Mouse (Mus musculus) forebrain, embryonic 16.5 days (tissue): ENCODE measurements around the gene Tbc1d9. TPM values are rescaled to one million over a fixed set of nuclear protein-coding genes. Genes with fewer than 3 reads are reported as not detected.

Experiments used
- ATAC-seq: fragments of 200-750 bp; cut with Nextera tagmentation; 2 replicates; pipeline ENCODE4 v1.8.0; 2017; ENCODE audit warnings: mild to moderate bottlenecking, moderate library complexity
- H3K27ac ChIP-seq: fragments of 300-500 bp; sonication (generic); 2 replicates; pipeline ENCODE4 v1.5.1; 2014; ENCODE audit warnings: low read length, control low read depth
- H3K27me3 ChIP-seq: fragments of 300-500 bp; sonication (generic); replicated peaks from 2 replicates; pipeline ENCODE4 v1.6.1; 2014; ENCODE audit warnings: low read length; ENCODE audit not compliant: control insufficient read depth, insufficient read depth
- H3K36me3 ChIP-seq: fragments of 300-500 bp; sonication (generic); 2 replicates; pipeline ENCODE4 v1.6.1; 2014; ENCODE audit not compliant: control insufficient read depth, insufficient read depth
- H3K4me1 ChIP-seq: fragments of 300-500 bp; sonication (generic); replicated peaks from 2 replicates; pipeline ENCODE4 v1.6.1; 2014; ENCODE audit warnings: low read length; ENCODE audit not compliant: control insufficient read depth, insufficient read depth
- H3K4me2 ChIP-seq: fragments of 300-500 bp; sonication (generic); 2 replicates; pipeline ENCODE4 v1.6.1; 2014; ENCODE audit warnings: mild to moderate bottlenecking, low read length, control low read depth
- H3K4me3 ChIP-seq: fragments of 300-500 bp; sonication (generic); replicated peaks from 2 replicates; pipeline ENCODE4 v1.5.1; 2014; ENCODE audit warnings: mild to moderate bottlenecking, low read length, control low read depth
- H3K9ac ChIP-seq: fragments of 300-500 bp; sonication (generic); replicated peaks from 2 replicates; pipeline ENCODE4 v1.6.1; 2014; ENCODE audit warnings: low read depth, low read length, control low read depth
- H3K9me3 ChIP-seq: fragments of 300-500 bp; sonication (generic); 2 replicates; pipeline ENCODE4 v1.6.1; 2016; ENCODE audit warnings: low read length; ENCODE audit not compliant: control insufficient read depth
- WGBS: fragments of 180-500 bp; shearing (Covaris S2); extraction: QIAGEN DNeasy Blood & Tissue Kit; methylation state at CpG from one replicate; pipeline ENCODE4 v1.1.7; 2014; 5-methylcytosine and 5-hydroxymethylcytosine counted together
- polyA plus RNA-seq: library from polyadenylated mRNA; unstranded; fragments of >200 nt; fragmentation: Nextera tagmentation; extraction: Ambion mirVana; gene quantifications from 2 replicates; pipeline ENCODE4 v1.2.1, GENCODE M21; 2015

The Tbc1d9 gene
- polyA plus RNA-seq, 1 experiment from 2014 or later, result 15.1 TPM

DNA sequence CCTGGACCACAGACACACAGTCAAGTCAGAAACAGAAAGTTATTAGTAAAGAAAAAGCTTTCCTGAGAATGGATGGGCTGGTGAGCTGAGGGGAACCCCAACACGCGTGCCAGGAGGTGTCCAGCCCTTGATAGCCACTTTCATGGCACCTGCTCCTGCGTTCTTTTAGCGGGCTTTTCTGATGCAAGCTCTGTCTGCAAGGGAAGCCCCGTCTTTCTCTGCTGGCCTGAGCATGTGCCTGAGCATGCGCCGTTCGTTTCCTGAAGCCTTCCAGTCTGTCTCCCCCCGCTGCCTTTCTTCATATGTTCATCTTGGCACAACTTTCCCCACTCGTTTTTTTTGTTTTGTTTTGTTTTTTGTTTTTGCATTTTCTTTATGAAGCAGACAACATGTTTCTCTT, 10.5 kb downstream of the Tbc1d9 start:
- Histone ChIP-seq H3K27ac (no peak overlapping the region), H3K4me3 (no peak overlapping the region), H3K4me1 (peaks cover 14% of the 10 kb centered on the region), H3K9me3 (no peaks in the 10 kb centered on the region), H3K9ac (no peak overlapping the region), H3K36me3 (no peaks in the 10 kb centered on the region), H3K4me2 (no peak overlapping the region), H3K27me3 (no peaks in the 10 kb centered on the region)
- WGBS, result 56% methylated on average over 10 of the region's 10 CpGs
- peak; percentile 55 for ATAC-seq

DNA sequence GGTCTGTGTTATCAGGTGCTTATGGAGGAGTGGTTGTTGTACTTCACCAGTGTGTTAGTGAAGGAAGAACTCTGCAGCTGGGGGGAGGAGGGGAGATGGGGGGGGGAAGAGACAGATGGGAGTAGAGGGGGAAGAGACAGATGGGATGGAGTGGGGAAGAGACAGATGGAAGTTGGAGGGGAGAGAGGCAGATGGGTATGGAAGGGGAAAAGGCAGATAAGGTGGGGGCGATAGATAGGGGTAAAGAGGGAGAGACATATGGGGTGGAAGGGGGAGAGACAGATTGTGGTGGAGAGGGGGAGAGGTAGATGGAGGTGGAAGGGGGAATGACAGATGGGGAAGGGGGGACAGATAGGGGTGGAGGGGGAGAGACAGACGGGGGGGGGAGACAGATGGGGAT, 11.6 kb downstream of the Tbc1d9 start:
- H3K4me2 ChIP-seq, result no peak overlapping the region
- no peak overlapping the region for H3K4me3 ChIP-seq
- 32% methylated on average over 2 of the region's 2 CpGs for WGBS
- peak; percentile 43; the same call in 1 of the 2 replicates for ATAC-seq
- H3K9me3 ChIP-seq, result no peaks in the 10 kb centered on the region
- H3K36me3 ChIP-seq, result no peaks in the 10 kb centered on the region
- no peak overlapping the region for H3K9ac ChIP-seq
- H3K4me1 ChIP-seq, result peaks cover 20% of the 10 kb centered on the region
- no peaks in the 10 kb centered on the region for H3K27me3 ChIP-seq
- no peak overlapping the region for H3K27ac ChIP-seq

DNA sequence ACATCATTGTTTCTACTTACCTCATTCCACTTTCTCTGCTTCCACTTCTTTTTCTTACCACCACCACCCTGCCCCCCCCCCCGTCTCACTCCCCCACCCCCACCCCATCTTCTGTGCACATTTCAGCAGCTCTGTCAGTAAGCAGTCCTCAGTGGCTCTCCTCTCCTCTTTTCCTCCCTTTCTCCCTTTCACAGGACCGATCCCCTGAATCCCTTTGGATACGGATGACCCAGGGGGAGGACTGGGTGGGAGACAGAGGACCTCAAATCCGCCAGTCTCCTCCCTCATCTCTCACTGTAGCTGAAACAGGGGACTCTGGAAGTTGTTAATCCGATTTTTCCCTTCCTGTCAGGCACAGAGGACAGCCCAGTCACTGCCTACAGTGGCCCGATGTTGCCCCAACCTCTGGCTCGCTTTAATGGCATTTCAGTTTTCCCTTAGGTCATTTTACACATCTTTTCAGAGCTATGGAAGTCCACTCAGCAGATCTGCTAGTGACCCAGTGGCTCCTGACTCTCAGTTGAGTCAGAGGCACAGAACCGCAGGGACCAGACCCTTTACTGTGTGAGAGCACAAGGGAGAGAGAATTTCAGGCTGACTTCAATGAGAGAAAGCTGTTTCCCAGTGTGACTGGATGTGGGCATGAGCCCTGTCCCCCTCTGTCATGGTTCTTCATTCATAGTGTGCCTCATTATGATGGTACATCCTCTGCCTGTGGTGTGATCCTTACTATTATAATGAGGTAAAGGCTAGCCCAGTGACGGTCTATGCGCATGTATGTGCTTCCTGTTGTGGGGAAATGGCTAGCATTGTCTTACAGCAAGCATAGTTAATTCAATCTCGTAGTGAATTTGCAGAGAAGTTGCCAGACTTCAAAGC, 12.4 kb downstream of the Tbc1d9 start:
- ATAC-seq, result no peak
- Histone ChIP-seq H3K27ac (no peak overlapping the region), H3K4me2 (no peak overlapping the region), H3K4me3 (no peak overlapping the region), H3K27me3 (no peaks in the 10 kb centered on the region), H3K9me3 (no peaks in the 10 kb centered on the region), H3K4me1 (peaks cover 24% of the 10 kb centered on the region), H3K36me3 (no peaks in the 10 kb centered on the region), H3K9ac (no peak overlapping the region)
- 17% methylated on average over 11 of the region's 11 CpGs for WGBS

DNA sequence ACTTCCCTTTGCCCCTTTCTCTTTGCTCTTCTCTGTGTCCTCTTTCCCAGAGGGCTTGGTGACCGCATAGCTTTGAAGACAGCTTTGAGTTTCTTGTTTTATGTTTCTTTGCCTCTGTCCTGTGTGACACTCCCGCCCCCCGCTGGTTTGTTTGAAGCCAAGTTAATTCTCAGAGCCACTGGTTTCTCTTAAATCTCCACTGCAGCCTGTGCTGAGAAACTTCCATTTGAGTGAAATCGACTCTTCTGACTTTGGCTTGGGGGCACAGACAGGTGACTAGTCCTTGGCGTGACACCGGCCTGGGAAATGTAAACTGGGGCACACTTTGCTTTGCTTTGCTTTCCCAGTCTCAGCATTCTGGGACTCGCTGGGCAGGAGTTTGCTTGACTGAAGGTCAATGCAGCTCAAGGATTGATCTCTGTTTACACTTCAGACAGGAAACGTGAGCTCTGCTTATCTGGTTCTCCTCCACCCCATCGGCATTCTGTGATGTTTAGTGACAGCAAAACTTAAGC, 13.1 kb downstream of the Tbc1d9 start:
- no peak overlapping the region for H3K4me2 ChIP-seq
- H3K4me3 ChIP-seq, result no peak overlapping the region
- H3K9me3 ChIP-seq, result no peaks in the 10 kb centered on the region
- WGBS, result 20% methylated on average over 9 of the region's 9 CpGs
- H3K27me3 ChIP-seq, result no peaks in the 10 kb centered on the region
- H3K27ac ChIP-seq, result no peak overlapping the region
- H3K4me1 ChIP-seq, result peaks cover 30% of the 10 kb centered on the region
- ATAC-seq, result no peak
- H3K36me3 ChIP-seq, result no peaks in the 10 kb centered on the region
- H3K9ac ChIP-seq, result no peak overlapping the region

DNA sequence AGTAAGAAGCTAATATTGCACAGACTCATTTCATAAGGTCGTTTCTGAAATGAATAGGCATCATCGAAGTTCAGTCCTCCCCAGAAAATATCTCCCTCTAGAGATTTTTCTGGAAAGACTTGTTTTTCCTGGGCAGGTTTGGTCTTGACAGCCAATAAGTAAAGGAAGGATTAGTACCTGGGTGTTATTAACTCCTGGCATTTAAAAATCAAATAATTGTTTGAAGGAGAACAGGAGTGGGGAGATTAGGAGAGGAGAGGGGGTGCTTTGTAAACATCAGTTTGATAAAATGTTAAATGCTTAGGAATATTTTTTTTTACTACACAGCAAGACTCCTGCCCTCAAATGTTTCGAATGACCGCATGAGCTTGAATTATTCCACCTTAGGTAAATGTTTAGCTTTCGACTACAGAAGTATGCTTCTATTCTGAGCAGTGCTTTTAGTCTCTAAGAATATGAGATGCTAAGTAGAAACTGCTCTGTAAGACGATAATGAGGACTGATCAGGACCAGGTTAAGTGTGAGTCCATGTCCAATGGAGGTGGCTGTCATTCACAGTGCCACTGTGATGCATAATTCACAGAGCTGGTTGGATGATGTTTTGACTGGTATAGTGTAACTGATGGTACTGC, 16.8 kb downstream of the Tbc1d9 start:
- no peak overlapping the region for H3K27ac ChIP-seq

DNA sequence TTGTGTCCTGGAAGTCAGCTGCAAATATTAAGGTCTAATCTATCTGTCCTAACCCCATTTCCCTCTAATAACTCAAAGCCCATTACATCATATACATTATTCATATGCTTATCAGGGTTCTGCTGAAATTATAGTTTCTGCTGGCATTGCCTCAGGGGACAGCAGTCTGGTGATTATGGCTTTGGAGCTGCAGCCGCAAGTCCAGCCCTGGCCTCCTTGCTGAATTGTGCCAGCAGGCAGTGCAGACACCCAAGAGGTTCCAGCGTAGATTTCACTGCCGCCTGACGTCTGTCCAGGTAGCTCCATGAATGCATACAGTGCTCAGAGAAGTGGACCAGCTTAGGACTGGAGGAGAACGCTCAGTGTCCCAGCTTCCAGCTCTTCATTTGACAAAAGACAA, 17.6 kb downstream of the Tbc1d9 start:
- Histone ChIP-seq H3K27ac (peak overlapping the region; percentile 0; the same call in 1 of the 2 replicates), H3K27me3 (no peaks in the 10 kb centered on the region), H3K4me2 (no peak overlapping the region), H3K36me3 (no peaks in the 10 kb centered on the region), H3K4me1 (peaks cover 24% of the 10 kb centered on the region), H3K4me3 (no peak overlapping the region), H3K9ac (no peak overlapping the region), H3K9me3 (no peaks in the 10 kb centered on the region)
- ATAC-seq, result no peak
- WGBS, result 77% methylated on average over 5 of the region's 5 CpGs

More for the DNA sequence above, 16.8 kb downstream of the Tbc1d9 start:
- no peak overlapping the region for H3K9ac ChIP-seq
- no peaks in the 10 kb centered on the region for H3K27me3 ChIP-seq
- peaks cover 27% of the 10 kb centered on the region for H3K4me1 ChIP-seq
- no peak for ATAC-seq
- H3K4me3 ChIP-seq, result no peak overlapping the region
- 73% methylated on average over 6 of the region's 6 CpGs for WGBS
- H3K36me3 ChIP-seq, result no peaks in the 10 kb centered on the region
- H3K4me2 ChIP-seq, result no peak overlapping the region
- no peaks in the 10 kb centered on the region for H3K9me3 ChIP-seq

DNA sequence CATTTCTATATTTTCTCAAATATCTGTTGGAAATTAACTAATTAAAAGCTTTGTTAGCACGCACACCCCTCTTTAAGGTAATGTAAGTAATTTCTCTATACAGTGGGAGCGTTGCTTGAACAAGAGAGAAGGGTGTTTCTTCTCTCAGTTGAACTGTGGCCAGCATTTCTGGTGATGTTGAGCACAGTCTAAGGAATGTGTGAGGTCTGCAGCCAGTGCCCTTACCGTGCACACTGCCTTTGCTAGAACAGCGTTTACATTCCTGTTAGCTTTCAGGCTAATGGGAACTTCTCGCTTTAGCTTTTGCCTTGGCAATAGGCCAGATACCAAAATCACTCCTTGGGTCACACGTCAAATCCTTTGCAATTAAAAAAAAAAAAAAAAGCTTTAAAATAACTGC, 21.2 kb downstream of the Tbc1d9 start:
- no peak for ATAC-seq
- Histone ChIP-seq H3K27me3 (no peaks in the 10 kb centered on the region), H3K4me2 (no peak overlapping the region), H3K9me3 (no peaks in the 10 kb centered on the region), H3K4me3 (no peak overlapping the region), H3K4me1 (peaks cover 20% of the 10 kb centered on the region), H3K27ac (peak overlapping the region; percentile 65), H3K9ac (no peak overlapping the region), H3K36me3 (no peaks in the 10 kb centered on the region)
- WGBS, result 35% methylated on average over 6 of the region's 6 CpGs

DNA sequence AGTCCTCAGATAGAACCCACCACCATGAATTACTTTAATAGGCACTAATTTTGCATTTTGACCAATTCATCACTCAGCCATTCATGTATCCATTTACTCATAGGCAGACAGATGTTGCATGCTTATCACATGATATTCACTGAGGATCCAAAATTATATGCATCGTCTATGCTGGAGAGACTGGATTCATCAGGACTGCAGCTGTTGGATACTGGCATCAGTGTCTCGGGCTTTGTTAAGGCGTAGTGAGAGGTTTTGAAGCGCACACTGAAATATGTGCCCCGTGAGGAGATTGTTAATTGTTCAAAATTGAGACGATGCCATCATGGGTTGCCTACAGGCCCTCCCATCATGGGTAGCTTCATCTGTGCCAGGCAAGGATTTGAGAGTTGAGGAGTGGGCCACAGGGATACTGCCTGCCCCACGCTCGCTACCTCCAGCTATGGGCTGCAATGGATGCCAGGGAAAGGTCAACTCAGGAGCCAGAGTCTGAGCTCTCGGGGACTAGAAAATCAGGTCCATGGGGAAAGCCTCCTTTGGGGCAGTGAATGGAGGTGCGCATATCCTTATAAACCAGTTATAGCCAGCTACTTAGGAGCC, 22.3 kb downstream of the Tbc1d9 start:
- no peak overlapping the region for H3K4me3 ChIP-seq
- H3K9me3 ChIP-seq, result no peaks in the 10 kb centered on the region
- WGBS, result 70% methylated on average over 10 of the region's 10 CpGs
- peaks cover 15% of the 10 kb centered on the region for H3K4me1 ChIP-seq
- H3K9ac ChIP-seq, result no peak overlapping the region
- H3K27me3 ChIP-seq, result no peaks in the 10 kb centered on the region
- peak overlapping the region; percentile 79 for H3K27ac ChIP-seq
- H3K36me3 ChIP-seq, result no peaks in the 10 kb centered on the region
- H3K4me2 ChIP-seq, result no peak overlapping the region
- ATAC-seq, result peak; percentile 89

DNA sequence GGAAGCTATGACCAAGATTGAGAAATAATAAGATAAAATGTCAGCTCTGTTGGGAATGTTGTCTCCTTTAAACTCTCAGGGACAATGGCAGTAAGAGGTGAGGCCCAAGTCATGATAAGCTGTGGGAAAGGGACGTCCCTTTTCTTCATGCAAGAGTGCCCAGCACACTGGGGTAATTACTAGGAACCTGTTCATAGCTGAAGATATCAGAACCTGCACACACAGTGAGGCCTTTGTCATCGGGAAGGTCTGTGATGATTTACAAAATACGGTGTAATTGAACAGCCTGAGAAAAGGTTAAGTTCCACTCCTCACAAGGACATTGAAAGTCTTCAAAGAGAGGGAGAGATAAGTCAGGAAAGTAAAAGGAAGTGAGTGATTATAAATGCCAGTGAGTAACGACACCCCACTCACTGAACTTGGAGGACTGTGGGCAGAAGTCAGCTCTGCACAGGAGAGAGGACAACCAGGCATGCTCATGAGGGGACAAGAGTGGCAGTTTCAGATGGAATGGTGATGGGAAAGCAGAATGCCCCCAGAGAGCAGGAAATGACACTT, 24.5 kb downstream of the Tbc1d9 start:
- H3K4me2 ChIP-seq, result no peak overlapping the region
- H3K27ac ChIP-seq, result no peak overlapping the region
- H3K36me3 ChIP-seq, result no peaks in the 10 kb centered on the region
- no peak for ATAC-seq
- 75% methylated on average over 4 of the region's 4 CpGs for WGBS
- peaks cover 7% of the 10 kb centered on the region; the same call in 1 of the 2 replicates for H3K4me1 ChIP-seq
- no peak overlapping the region for H3K9ac ChIP-seq
- H3K27me3 ChIP-seq, result no peaks in the 10 kb centered on the region
- no peaks in the 10 kb centered on the region for H3K9me3 ChIP-seq
- no peak overlapping the region for H3K4me3 ChIP-seq
